Mouse (Mus musculus) embryo, embryonic 10 days (tissue): ENCODE data around the gene Ggct.

Experiments used
- DNase-seq: peaks from one replicate; pipeline ENCODE4 v3.0.0-alpha.2; 2015; ENCODE audit warnings: low spot score

Gene Ggct

GRCm38 (mm10) chr6:54948682-54949081 lies 44.1 kb downstream of the Ggct start:
- DNase-seq = no peak

- DNase-seq = no peak
Observed at GRCm38 (mm10) chr6:54946241-54946953, 46.4 kb downstream of the Ggct start.

- no peak for DNase-seq
Observed at GRCm38 (mm10) chr6:54944551-54944950, 48.2 kb downstream of the Ggct start.

- no peak for DNase-seq
Observed at GRCm38 (mm10) chr6:54943753-54944152, 49.0 kb downstream of the Ggct start.

- no peak for DNase-seq
Observed at GRCm38 (mm10) chr6:54943292-54943691, 49.5 kb downstream of the Ggct start.

GRCm38 (mm10) chr6:54941149-54941548 lies 51.6 kb downstream of the Ggct start:
- DNase-seq = no peak

- no peak for DNase-seq
Observed at GRCm38 (mm10) chr6:54940126-54940525, 52.6 kb downstream of the Ggct start.

- no peak for DNase-seq
Observed at GRCm38 (mm10) chr6:54939631-54940030, 53.1 kb downstream of the Ggct start.

GRCm38 (mm10) chr6:54936496-54936895 lies 56.3 kb downstream of the Ggct start:
- no peak for DNase-seq

- no peak for DNase-seq
Observed at GRCm38 (mm10) chr6:54934930-54935329, 57.8 kb downstream of the Ggct start.

GRCm38 (mm10) chr6:54934313-54934712 lies 58.4 kb downstream of the Ggct start:
- no peak for DNase-seq

- no peak for DNase-seq
Observed at GRCm38 (mm10) chr6:54933866-54934265, 58.9 kb downstream of the Ggct start.

GRCm38 (mm10) chr6:54933216-54933615 lies 59.5 kb downstream of the Ggct start:
- no peak for DNase-seq
